Mouse (Mus musculus) urinary bladder, postnatal 14 days (tissue): ENCODE measurements at regions not wholly inside any gene's neighbourhood (a gene's known extent, or its start where the extent isn't known, plus 50 kb on each side); places are given as distances from the start of the nearest gene placed in this dataset.
A peak's percentile ranks its signal among the peaks of the same experiment; 100 is the strongest.
"Not testable (repeated sequence)": the region's sequence is repeated elsewhere in the genome, so short reads cannot be mapped to it uniquely, and the experiment has no call there.

Source experiments
- DNase-seq: peaks from one replicate; pipeline ENCODE4 v3.0.0; 2021; ENCODE audit warnings: low spot score

- no peak for DNase-seq
These were observed 129.4 kb upstream of the Tmem185a start for GRCm38 (mm10) chrX:70606349-70606748.

GRCm38 (mm10) chrX:70582344-70582743, 105.4 kb upstream of the Tmem185a start:
- DNase-seq, result peak; percentile 2

- no peak for DNase-seq
These were observed 103.2 kb upstream of the Tmem185a start for GRCm38 (mm10) chrX:70580171-70580570.

GRCm38 (mm10) chrX:70574243-70574642, 97.3 kb upstream of the Tmem185a start:
- not testable (repeated sequence) for DNase-seq

DNA sequence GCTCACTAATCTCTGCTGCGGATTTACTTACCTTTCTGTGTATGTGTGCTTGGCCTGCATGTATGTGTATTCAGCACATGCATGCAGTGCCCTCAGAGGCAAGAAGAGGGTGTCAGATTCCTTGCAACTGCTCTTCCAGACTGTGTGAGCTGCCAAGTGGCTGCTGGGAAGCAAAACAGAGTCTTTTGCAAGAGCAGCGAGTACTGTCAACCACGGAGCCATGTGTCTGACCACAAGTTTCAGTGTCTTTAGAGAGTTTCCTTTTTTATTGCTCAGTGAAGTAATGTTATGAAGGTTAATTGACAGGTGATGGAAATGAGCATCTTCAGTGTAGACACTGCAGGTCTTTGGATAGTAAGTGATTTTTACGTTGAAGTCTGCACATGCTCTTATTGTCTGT, 93.6 kb upstream of the Tmem185a start:
- not testable (repeated sequence) for DNase-seq

DNA sequence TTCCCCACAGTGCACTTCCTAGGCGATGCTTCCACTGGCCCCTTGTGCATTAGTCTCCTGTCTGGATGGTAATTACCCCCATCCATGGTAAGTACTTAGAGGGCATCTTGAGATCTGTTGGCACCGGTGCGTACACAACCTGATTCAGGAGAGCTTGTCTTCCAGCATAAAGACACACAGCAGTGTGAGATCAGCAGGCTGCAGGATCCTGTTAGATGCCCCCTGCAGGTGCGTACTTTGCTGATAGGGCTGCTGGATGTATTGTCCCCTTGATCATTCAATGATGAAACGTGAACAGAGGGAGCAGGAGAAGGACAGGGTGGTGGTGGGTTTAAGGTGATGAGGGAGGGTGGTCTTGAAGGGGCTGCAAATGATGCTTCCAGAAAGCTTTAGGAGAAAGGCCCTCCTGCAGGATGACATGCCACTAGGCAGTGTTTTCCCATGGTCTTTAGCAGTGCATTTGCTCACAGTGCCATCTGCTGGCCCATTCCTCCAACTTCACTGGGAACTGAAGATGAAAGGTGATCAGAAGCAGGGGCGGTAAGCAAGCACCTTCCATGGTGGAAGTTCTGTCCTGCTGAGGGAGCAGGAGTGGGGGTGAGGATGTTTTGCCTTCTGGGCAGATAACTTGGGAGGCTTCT, 92.5 kb upstream of the Tmem185a start:
- DNase-seq, result not testable (repeated sequence)
